Mouse (Mus musculus): Measurements from ENCODE around the gene 4930402F06Rik. TPM values are rescaled to one million over a fixed set of nuclear protein-coding genes. Genes with fewer than 3 reads are reported as not detected.

The 4930402F06Rik gene
- polyA plus RNA-seq, 1 experiment from 2014 or later = not detected

DNA sequence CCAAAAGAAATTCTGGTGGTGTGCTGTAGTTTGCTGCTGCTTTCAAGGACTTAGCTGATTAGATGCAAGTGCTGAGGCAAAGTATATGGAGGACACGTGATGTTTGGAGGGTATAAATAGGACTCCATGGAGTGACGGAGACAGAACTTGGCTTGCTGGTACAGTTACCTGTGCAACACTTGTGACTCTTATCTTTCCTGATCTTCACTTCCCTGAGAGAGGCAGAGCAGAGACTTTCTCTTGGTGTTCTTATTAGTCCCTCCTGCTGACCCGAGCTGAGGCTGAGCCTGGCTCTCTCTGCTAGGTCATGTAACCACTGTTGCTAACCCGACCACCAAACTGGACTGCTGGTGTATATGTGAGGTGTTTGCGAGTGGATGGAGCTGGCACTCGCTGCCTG, 12.5 kb upstream of the 4930402F06Rik start:
- no peaks in the 10 kb centered on the region for H3K27me3 ChIP-seq (ENCODE audit: control insufficient read depth, insufficient read depth, low read length)
- no peaks in the 10 kb centered on the region for H3K36me3 ChIP-seq (ENCODE audit: control insufficient read depth, insufficient read depth, low read length)
- no peak overlapping the region for H3K9ac ChIP-seq (ENCODE audit: low read length)
- no peaks in the 10 kb centered on the region; the same call in 1 of the 2 replicates for H3K4me1 ChIP-seq (ENCODE audit: control insufficient read depth, insufficient read depth, low read length)
- 87% methylated on average over 6 of the region's 6 CpGs for WGBS
- no peak overlapping the region for H3K4me3 ChIP-seq (replicated peaks; ENCODE audit: low read length)
- H3K9me3 ChIP-seq (replicated peaks; ENCODE audit: control insufficient read depth, low read length) = no peaks in the 10 kb centered on the region
- H3K27ac ChIP-seq (ENCODE audit: low read length) = no peak overlapping the region
- ATAC-seq (ENCODE audit: insufficient read depth, low FRiP score) = no peak
- H3K4me2 ChIP-seq (ENCODE audit: low read depth, low read length) = no peak overlapping the region

DNA sequence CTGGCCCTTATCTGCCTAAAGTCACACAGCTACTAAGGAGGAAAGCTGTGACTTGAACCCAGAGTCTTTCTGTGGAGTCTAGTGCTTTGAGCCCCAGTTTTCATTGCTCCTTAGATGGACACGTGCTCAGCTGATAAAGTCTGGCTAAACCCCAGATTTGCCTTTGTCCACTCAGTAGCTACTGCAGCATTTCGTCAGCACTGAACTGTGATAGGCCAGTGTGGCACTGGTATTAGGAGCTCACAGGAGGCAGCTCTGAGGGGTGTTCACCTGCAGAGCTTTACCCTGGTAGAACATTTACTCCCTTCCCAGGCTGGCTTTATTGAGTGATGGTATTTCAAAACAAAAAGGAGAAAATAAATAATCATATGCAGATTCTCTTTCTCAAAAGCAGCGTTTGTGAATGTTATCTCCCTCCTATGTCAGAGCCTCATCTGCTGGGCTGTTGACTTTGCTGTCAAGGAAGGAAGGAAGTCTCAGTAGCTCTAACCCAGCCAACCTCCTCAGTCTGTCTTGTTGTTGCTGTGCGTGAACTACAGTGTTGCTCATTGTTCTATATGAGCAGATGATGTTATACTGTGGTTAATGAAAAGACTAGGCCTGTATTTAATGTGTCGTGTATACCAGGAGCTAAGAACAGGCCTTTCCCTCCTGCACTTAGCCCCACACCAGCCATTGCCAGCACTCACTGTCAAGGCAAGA, 11.6 kb upstream of the 4930402F06Rik start:
- H3K27me3 ChIP-seq (ENCODE audit: control insufficient read depth, insufficient read depth, low read length) = no peaks in the 10 kb centered on the region
- H3K9me3 ChIP-seq (replicated peaks; ENCODE audit: control insufficient read depth, low read length) = no peaks in the 10 kb centered on the region
- no peaks in the 10 kb centered on the region for H3K4me1 ChIP-seq (ENCODE audit: control insufficient read depth, insufficient read depth, low read length)
- no peak overlapping the region for H3K4me3 ChIP-seq (replicated peaks; ENCODE audit: low read length)
- H3K4me2 ChIP-seq (ENCODE audit: low read depth, low read length) = no peak overlapping the region
- no peak overlapping the region for H3K27ac ChIP-seq (ENCODE audit: low read length)
- ATAC-seq (ENCODE audit: insufficient read depth, low FRiP score) = no peak
- H3K9ac ChIP-seq (ENCODE audit: low read length) = no peak overlapping the region
- WGBS = 64% methylated on average over 5 of the region's 5 CpGs
- H3K36me3 ChIP-seq (ENCODE audit: control insufficient read depth, insufficient read depth, low read length) = no peaks in the 10 kb centered on the region

DNA sequence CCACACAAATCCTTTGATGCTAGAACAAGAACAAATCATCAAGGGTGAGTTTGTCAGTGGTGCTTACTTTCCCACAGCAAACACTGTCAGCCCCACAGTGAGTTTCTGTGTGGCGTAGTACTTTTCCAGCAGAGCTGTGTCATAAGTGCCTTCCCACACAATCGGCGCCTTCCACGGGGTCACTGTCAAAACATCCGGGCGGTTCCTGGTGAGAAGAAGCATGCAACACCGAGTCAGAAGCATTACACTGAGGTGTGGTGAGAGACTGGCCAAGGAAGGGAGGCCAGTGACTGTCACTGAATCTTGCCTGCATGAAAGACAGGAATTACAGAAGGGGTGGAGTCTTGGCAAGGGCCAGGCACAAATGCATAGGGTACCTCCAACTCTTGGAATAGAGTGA, 10.9 kb upstream of the 4930402F06Rik start:
- H3K4me3 ChIP-seq (replicated peaks; ENCODE audit: low read length) = no peak overlapping the region
- WGBS = 64% methylated on average over 7 of the region's 7 CpGs
- peaks cover 3% of the 10 kb centered on the region; the same call in 1 of the 2 replicates for H3K36me3 ChIP-seq (ENCODE audit: control insufficient read depth, insufficient read depth, low read length)
- no peaks in the 10 kb centered on the region for H3K9me3 ChIP-seq (replicated peaks; ENCODE audit: control insufficient read depth, low read length)
- no peak overlapping the region for H3K4me2 ChIP-seq (ENCODE audit: low read depth, low read length)
- no peaks in the 10 kb centered on the region for H3K4me1 ChIP-seq (ENCODE audit: control insufficient read depth, insufficient read depth, low read length)
- no peaks in the 10 kb centered on the region for H3K27me3 ChIP-seq (ENCODE audit: control insufficient read depth, insufficient read depth, low read length)
- no peak for ATAC-seq (ENCODE audit: insufficient read depth, low FRiP score)
- H3K9ac ChIP-seq (ENCODE audit: low read length) = no peak overlapping the region
- H3K27ac ChIP-seq (ENCODE audit: low read length) = no peak overlapping the region

DNA sequence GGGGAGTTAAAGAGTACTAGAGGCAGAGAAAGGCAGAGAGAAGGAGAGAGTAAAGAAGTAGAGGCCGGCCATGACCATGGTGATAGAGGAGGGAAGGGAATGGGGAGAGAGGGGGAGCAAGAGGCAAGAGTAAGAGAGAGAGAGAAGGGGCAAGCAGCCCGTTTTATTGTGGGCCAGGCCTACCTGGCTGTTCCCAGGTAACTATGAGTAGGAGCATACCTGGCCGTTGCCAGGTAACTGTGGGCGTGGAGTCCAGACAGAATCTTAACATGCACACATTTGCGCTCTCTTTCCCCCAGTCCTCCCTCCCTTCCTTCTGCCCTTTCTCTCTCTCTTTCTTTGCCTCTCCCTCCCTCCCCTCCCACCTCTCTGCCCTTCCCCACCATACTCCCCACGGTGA, 10.3 kb upstream of the 4930402F06Rik start:
- H3K9me3 ChIP-seq (replicated peaks; ENCODE audit: control insufficient read depth, low read length) = no peaks in the 10 kb centered on the region
- no peak for ATAC-seq (ENCODE audit: insufficient read depth, low FRiP score)
- no peaks in the 10 kb centered on the region for H3K4me1 ChIP-seq (ENCODE audit: control insufficient read depth, insufficient read depth, low read length)
- H3K4me3 ChIP-seq (replicated peaks; ENCODE audit: low read length) = no peak overlapping the region
- peaks cover 10% of the 10 kb centered on the region; the same call in 1 of the 2 replicates for H3K36me3 ChIP-seq (ENCODE audit: control insufficient read depth, insufficient read depth, low read length)
- no peak overlapping the region for H3K9ac ChIP-seq (ENCODE audit: low read length)
- H3K27me3 ChIP-seq (ENCODE audit: control insufficient read depth, insufficient read depth, low read length) = no peaks in the 10 kb centered on the region
- H3K4me2 ChIP-seq (ENCODE audit: low read depth, low read length) = no peak overlapping the region
- 71% methylated on average over 6 of the region's 6 CpGs for WGBS
- H3K27ac ChIP-seq (ENCODE audit: low read length) = no peak overlapping the region

DNA sequence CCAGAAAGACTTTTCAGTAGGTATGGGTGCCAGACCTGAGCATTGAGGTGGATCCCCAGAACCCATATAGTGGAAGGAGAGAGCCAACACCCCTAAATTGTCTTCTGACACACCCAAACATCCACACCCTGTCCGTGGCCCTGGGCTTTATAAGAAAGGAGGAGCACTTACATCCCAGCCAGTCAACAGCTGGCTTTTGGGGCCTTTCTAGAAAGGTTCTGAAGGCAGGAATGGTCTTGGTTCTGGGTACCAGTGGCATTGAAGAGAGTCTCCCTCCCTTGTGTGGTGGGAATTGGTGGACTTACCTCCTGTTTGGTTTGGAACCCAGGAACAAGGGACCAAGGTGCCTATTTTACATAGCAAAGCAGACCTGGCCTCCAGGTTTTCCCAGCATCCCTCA, 9.6 kb upstream of the 4930402F06Rik start:
- peaks cover 11% of the 10 kb centered on the region; the same call in 1 of the 2 replicates for H3K36me3 ChIP-seq (ENCODE audit: control insufficient read depth, insufficient read depth, low read length)
- no peak overlapping the region for H3K4me2 ChIP-seq (ENCODE audit: low read depth, low read length)
- H3K27me3 ChIP-seq (ENCODE audit: control insufficient read depth, insufficient read depth, low read length) = no peaks in the 10 kb centered on the region
- H3K4me3 ChIP-seq (replicated peaks; ENCODE audit: low read length) = no peak overlapping the region
- H3K9me3 ChIP-seq (replicated peaks; ENCODE audit: control insufficient read depth, low read length) = no peaks in the 10 kb centered on the region
- ATAC-seq (ENCODE audit: insufficient read depth, low FRiP score) = no peak
- H3K4me1 ChIP-seq (ENCODE audit: control insufficient read depth, insufficient read depth, low read length) = no peaks in the 10 kb centered on the region
- 80% methylated on average over 1 of the region's 1 CpGs for WGBS
- H3K27ac ChIP-seq (ENCODE audit: low read length) = no peak overlapping the region
- H3K9ac ChIP-seq (ENCODE audit: low read length) = no peak overlapping the region

DNA sequence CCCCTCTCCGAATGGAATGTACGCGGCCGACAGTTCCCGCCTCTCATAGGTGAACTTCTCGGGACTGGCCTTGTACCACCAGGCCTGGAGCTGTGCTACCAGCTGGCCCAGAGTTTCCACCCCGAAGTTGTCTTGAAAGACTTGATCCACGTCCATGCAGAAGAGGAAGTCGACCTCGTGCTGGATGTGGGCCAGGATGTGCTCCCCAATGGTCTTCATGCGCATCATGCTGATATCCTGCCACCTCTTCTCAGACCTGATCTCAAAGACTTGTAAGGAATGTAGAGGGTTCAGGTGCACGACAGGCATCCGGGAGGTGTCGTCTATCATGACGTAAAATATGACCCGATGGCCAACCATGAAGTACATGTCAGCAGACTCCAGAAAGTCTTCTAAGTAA, 5.4 kb upstream of the 4930402F06Rik start:
- H3K4me3 ChIP-seq (replicated peaks; ENCODE audit: low read length) = no peak overlapping the region
- no peaks in the 10 kb centered on the region for H3K9me3 ChIP-seq (replicated peaks; ENCODE audit: control insufficient read depth, low read length)
- no peak overlapping the region for H3K27ac ChIP-seq (ENCODE audit: low read length)
- H3K4me1 ChIP-seq (ENCODE audit: control insufficient read depth, insufficient read depth, low read length) = peaks cover 6% of the 10 kb centered on the region; the same call in 1 of the 2 replicates
- no peak overlapping the region for H3K9ac ChIP-seq (ENCODE audit: low read length)
- ATAC-seq (ENCODE audit: insufficient read depth, low FRiP score) = no peak
- no peak overlapping the region for H3K4me2 ChIP-seq (ENCODE audit: low read depth, low read length)
- 88% methylated on average over 16 of the region's 16 CpGs for WGBS
- peaks cover 11% of the 10 kb centered on the region; the same call in 1 of the 2 replicates for H3K36me3 ChIP-seq (ENCODE audit: control insufficient read depth, insufficient read depth, low read length)
- no peaks in the 10 kb centered on the region for H3K27me3 ChIP-seq (ENCODE audit: control insufficient read depth, insufficient read depth, low read length)

DNA sequence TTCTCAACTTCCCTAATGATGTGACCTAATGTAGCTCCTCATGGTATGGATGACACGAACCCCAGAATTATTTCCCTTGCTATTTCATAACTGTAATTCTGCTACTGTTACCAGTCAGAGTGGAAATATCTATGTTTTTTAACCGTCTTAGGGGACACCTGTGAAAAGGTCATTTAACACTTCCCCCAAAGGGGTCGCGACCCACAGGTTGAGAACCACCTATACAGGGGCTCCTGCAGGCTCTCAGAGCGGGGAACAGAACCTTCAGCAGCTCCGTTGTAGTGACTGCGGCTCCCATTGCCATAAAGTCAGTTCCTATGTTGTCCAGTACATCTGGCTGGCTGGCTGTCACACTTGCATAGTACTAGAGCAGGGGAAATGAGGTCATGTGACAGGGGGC, 3.8 kb upstream of the 4930402F06Rik start:
- Histone ChIP-seq H3K27ac (ENCODE audit: low read length) (no peak overlapping the region), H3K9ac (ENCODE audit: low read length) (no peak overlapping the region), H3K4me3 (replicated peaks; ENCODE audit: low read length) (no peak overlapping the region), H3K4me2 (ENCODE audit: low read depth, low read length) (no peak overlapping the region), H3K36me3 (ENCODE audit: control insufficient read depth, insufficient read depth, low read length) (peaks cover 11% of the 10 kb centered on the region; the same call in 1 of the 2 replicates), H3K9me3 (replicated peaks; ENCODE audit: control insufficient read depth, low read length) (no peaks in the 10 kb centered on the region), H3K4me1 (ENCODE audit: control insufficient read depth, insufficient read depth, low read length) (peaks cover 14% of the 10 kb centered on the region), H3K27me3 (ENCODE audit: control insufficient read depth, insufficient read depth, low read length) (no peaks in the 10 kb centered on the region)
- WGBS = 87% methylated on average over 7 of the region's 7 CpGs
- ATAC-seq (ENCODE audit: insufficient read depth, low FRiP score) = no peak

DNA sequence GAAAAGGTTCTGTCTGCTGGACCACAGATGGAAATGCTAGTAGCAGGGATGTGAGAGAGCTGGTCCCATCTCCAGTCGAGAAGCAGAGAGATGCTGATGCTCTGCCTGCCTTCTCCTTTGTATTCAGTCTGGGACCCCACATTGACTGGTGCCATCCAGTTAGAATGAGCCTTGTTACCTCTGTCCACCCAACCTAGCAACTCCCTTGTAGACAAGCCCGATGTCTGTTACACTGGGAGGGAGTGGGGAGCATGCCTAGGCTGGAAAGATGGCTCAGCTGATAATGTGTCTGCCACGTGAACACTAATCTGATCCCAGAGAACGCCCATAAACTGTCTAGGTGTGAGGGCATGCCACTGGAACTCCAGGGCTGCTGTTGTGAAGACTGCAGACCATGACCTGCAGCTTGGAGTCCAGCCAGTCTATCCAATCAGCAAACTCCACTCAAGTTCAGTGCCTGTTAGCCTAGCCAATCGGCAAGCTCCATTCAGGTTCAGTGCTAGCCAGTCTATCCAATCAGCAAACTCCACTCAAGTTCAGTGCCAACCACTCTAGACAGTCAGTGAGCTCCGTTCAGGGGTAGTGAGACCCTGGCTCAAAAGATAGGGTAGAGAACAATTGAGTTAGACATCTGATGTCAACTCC, 1.3 kb upstream of the 4930402F06Rik start:
- no peak overlapping the region for H3K4me2 ChIP-seq (ENCODE audit: low read depth, low read length)
- ATAC-seq (ENCODE audit: insufficient read depth, low FRiP score) = peak; percentile 13; the same call in 1 of the 2 replicates
- 80% methylated on average over 6 of the region's 6 CpGs for WGBS
- H3K4me1 ChIP-seq (ENCODE audit: control insufficient read depth, insufficient read depth, low read length) = peaks cover 14% of the 10 kb centered on the region
- peaks cover 11% of the 10 kb centered on the region; the same call in 1 of the 2 replicates for H3K36me3 ChIP-seq (ENCODE audit: control insufficient read depth, insufficient read depth, low read length)
- H3K9ac ChIP-seq (ENCODE audit: low read length) = no peak overlapping the region
- no peaks in the 10 kb centered on the region for H3K9me3 ChIP-seq (replicated peaks; ENCODE audit: control insufficient read depth, low read length)
- no peak overlapping the region for H3K4me3 ChIP-seq (replicated peaks; ENCODE audit: low read length)
- H3K27me3 ChIP-seq (ENCODE audit: control insufficient read depth, insufficient read depth, low read length) = no peaks in the 10 kb centered on the region
- H3K27ac ChIP-seq (ENCODE audit: low read length) = no peak overlapping the region

DNA sequence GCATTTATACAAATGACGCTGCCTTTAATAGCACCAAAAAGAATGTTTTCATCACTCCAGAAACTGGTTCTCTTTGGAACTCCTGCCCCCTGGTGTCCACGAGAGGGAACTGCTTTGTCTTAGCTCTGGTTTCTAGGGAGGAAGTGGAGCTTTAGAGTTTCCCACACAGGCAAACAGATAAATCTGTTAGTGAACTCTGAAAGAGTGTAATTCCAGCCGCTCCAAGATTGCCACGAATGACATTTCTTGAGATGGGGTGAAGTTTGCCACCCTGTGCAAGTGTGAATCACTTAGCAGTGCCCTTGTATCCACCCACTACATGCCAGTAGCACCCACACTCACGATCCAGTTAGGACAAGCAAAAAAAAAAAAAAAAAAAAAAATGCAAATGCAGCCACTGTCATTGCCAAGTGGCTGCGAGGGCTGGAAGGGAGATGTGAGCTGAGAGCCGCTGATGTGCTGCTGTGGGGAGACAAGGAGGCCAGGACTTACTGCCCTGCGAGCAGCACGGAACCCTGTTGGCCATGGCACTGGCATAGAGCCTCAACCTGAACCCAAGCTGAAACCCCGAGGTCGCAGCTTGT, 707 bp upstream of the 4930402F06Rik start:
- no peak overlapping the region for H3K4me2 ChIP-seq (ENCODE audit: low read depth, low read length)
- no peaks in the 10 kb centered on the region for H3K27me3 ChIP-seq (ENCODE audit: control insufficient read depth, insufficient read depth, low read length)
- H3K9ac ChIP-seq (ENCODE audit: low read length) = no peak overlapping the region
- ATAC-seq (ENCODE audit: insufficient read depth, low FRiP score) = peak; percentile 29; the same call in 1 of the 2 replicates
- H3K4me3 ChIP-seq (replicated peaks; ENCODE audit: low read length) = no peak overlapping the region
- 43% methylated on average over 11 of the region's 11 CpGs for WGBS
- H3K4me1 ChIP-seq (ENCODE audit: control insufficient read depth, insufficient read depth, low read length) = peaks cover 14% of the 10 kb centered on the region
- H3K27ac ChIP-seq (ENCODE audit: low read length) = no peak overlapping the region
- H3K36me3 ChIP-seq (ENCODE audit: control insufficient read depth, insufficient read depth, low read length) = 0 out of 2 replicates have a peak, but pooled peaks cover 6% of the 10 kb centered on the region
- no peaks in the 10 kb centered on the region for H3K9me3 ChIP-seq (replicated peaks; ENCODE audit: control insufficient read depth, low read length)
